Mouse (Mus musculus) limb, embryonic 13.5 days (tissue): ENCODE results near the gene Tmed1. TPM values are rescaled to one million over a fixed set of nuclear protein-coding genes. Genes with fewer than 3 reads are reported as not detected.
"Not testable (repeated sequence)": the region's sequence is repeated elsewhere in the genome, so short reads cannot be mapped to it uniquely, and the experiment has no call there.

Source experiments
- ATAC-seq: fragments of 200-750 bp; cut with Nextera tagmentation; 2 replicates; pipeline ENCODE4 v1.8.0; 2017; ENCODE audit warnings: low read depth, moderate number of reproducible peaks, moderate TSS enrichment; ENCODE audit not compliant: low FRiP score
- H3K27ac ChIP-seq: fragments of 300-500 bp; sonication (generic); 2 replicates; pipeline ENCODE4 v1.5.1; 2015; ENCODE audit warnings: inconsistent platforms, mild to moderate bottlenecking, moderate library complexity
- H3K27me3 ChIP-seq: fragments of 300-500 bp; sonication (generic); 2 replicates; pipeline ENCODE4 v1.6.1; 2015; ENCODE audit warnings: mild to moderate bottlenecking, inconsistent platforms
- H3K36me3 ChIP-seq: fragments of 300-500 bp; sonication (generic); 2 replicates; pipeline ENCODE4 v1.6.1; 2015; ENCODE audit warnings: inconsistent platforms, mild to moderate bottlenecking, moderate library complexity
- H3K4me1 ChIP-seq: fragments of 300-500 bp; sonication (generic); 2 replicates; pipeline ENCODE4 v1.6.1; 2015; ENCODE audit warnings: inconsistent platforms
- H3K4me2 ChIP-seq: fragments of 300-500 bp; sonication (generic); replicated peaks from 2 replicates; pipeline ENCODE4 v1.6.1; 2015; ENCODE audit warnings: inconsistent platforms, mild to moderate bottlenecking, moderate library complexity
- H3K4me3 ChIP-seq: fragments of 300-500 bp; sonication (generic); 2 replicates; pipeline ENCODE4 v1.5.1; 2015; ENCODE audit warnings: moderate library complexity, mild to moderate bottlenecking, inconsistent platforms
- H3K9ac ChIP-seq: fragments of 300-500 bp; sonication (generic); 2 replicates; pipeline ENCODE4 v1.6.1; 2015; ENCODE audit warnings: mild to moderate bottlenecking, inconsistent platforms
- H3K9me3 ChIP-seq: fragments of 300-500 bp; sonication (generic); 2 replicates; pipeline ENCODE4 v1.6.1; 2016; ENCODE audit warnings: inconsistent platforms
- WGBS: fragments of 180-500 bp; shearing (Covaris S2); methylation state at CpG from one replicate; pipeline ENCODE4 v1.1.7; 2015; 5-methylcytosine and 5-hydroxymethylcytosine counted together
- polyA plus RNA-seq: library from polyadenylated mRNA; unstranded; fragments of >200 nt; fragmentation: Nextera tagmentation; extraction: Ambion mirVana; gene quantifications from 2 replicates; pipeline ENCODE4 v1.2.1, GENCODE M21; 2015

The Tmed1 gene
- polyA plus RNA-seq, 1 experiment from 2014 or later: 135 TPM

GRCm38 (mm10) chr9:21494726-21495125 lies 15.3 kb downstream of the Tmed1 start:
- peak overlapping the region; percentile 54 for H3K9ac ChIP-seq
- H3K36me3 ChIP-seq: peaks cover 55% of the 10 kb centered on the region
- WGBS: 69% methylated on average over 9 of the region's 9 CpGs
- peak overlapping the region; percentile 43 for H3K4me3 ChIP-seq
- H3K27me3 ChIP-seq: no peaks in the 10 kb centered on the region
- H3K9me3 ChIP-seq: no peaks in the 10 kb centered on the region
- peak overlapping the region; percentile 64 for H3K4me2 ChIP-seq
- H3K4me1 ChIP-seq: peaks cover 51% of the 10 kb centered on the region
- no peak for ATAC-seq
- H3K27ac ChIP-seq: no peak overlapping the region; the same call in 1 of the 2 replicates

DNA sequence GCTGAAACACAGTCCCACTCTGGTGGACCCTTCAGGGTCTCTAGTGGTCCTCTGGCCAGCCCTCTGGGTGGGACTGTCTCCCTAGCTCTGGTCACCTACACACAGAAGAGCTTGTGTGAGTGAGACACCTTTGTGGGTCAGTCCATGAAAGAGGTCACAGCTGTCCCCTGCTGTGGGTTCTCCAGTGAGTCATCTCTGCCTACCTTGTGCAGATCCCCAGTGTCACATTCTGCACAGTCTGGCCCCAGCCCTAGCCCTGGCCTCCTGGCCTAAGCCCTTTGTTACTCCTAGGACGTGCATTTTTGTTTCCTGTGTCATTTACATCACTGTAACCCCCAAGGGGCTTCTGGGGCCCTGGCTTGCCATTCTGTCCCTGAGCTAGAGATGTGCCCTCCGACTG lies 16.1 kb downstream of the Tmed1 start:
- ATAC-seq: no peak
- Histone ChIP-seq H3K4me1 (peaks cover 51% of the 10 kb centered on the region), H3K9me3 (no peaks in the 10 kb centered on the region), H3K36me3 (peaks cover 53% of the 10 kb centered on the region), H3K4me2 (peak overlapping the region; percentile 64; the same call in 1 of the 2 replicates), H3K4me3 (no peak overlapping the region), H3K27ac (no peak overlapping the region), H3K9ac (peak overlapping the region; percentile 54), H3K27me3 (no peaks in the 10 kb centered on the region)
- 61% methylated on average over 2 of the region's 2 CpGs for WGBS

- no peak overlapping the region for H3K27ac ChIP-seq
- H3K4me2 ChIP-seq: no peak overlapping the region
- H3K9me3 ChIP-seq: no peaks in the 10 kb centered on the region
- H3K4me1 ChIP-seq: peaks cover 31% of the 10 kb centered on the region
- H3K36me3 ChIP-seq: peaks cover 80% of the 10 kb centered on the region
- H3K9ac ChIP-seq: no peak overlapping the region
- H3K4me3 ChIP-seq: no peak overlapping the region
- no peak for ATAC-seq
- 90% methylated on average over 9 of the region's 9 CpGs for WGBS
- H3K27me3 ChIP-seq: no peaks in the 10 kb centered on the region
Observed at GRCm38 (mm10) chr9:21490696-21491095, 19.4 kb downstream of the Tmed1 start.

- WGBS: 100% methylated on average over 1 of the region's 2 CpGs
Observed at GRCm38 (mm10) chr9:21488246-21488645, 21.8 kb downstream of the Tmed1 start.

DNA sequence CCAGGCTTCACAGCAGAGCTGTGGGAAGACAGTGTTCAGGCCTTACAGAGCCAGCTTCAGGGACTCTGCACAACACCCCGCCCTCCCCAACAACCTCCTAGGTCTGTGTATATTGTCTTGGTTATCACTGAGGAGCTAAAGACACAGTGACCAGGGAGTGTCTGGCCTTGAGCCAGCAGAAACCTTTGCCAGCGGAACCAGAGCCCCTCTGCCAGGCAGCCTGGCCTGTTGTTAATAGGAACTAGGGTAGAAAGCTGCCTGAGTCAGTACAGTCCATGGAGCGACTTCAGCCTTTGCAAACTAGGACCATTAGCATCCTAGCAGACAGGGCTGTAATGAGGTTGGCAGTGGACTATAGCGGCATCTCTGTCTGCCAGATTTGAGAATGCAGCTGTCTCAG lies 26.0 kb downstream of the Tmed1 start:
- H3K9me3 ChIP-seq: no peaks in the 10 kb centered on the region; the same call in 1 of the 2 replicates

More at GRCm38 (mm10) chr9:21488246-21488645, 21.8 kb downstream of the Tmed1 start:
- H3K27ac ChIP-seq, H3K4me3 ChIP-seq, H3K4me2 ChIP-seq, ATAC-seq, H3K4me1 ChIP-seq, H3K9ac ChIP-seq, H3K9me3 ChIP-seq, H3K27me3 ChIP-seq: not testable (repeated sequence)
- peaks cover 82% of the 10 kb centered on the region for H3K36me3 ChIP-seq

DNA sequence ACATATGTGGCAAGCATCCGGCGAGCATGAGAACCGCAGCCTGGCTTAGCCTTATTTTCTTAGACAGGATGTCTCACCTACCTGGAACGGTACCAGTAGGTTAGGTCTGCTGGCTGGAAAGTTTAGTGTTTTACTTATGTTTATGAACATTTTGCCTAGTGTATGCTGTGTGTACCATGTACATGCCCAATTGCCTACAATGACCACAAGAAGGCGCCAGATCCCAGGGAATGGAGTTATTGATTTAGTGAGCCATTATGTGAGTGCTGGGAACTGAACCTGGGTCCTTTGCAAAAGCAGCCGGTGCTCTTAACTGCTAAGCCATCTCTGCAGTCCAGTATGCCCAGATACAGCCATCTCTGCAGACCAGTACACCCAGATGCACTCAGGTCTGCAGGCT lies 32.3 kb downstream of the Tmed1 start:
- H3K4me1 ChIP-seq: no peaks in the 10 kb centered on the region
- 99% methylated on average over 6 of the region's 6 CpGs for WGBS
- H3K9me3 ChIP-seq: peaks cover 5% of the 10 kb centered on the region; the same call in 1 of the 2 replicates
- peaks cover 96% of the 10 kb centered on the region for H3K36me3 ChIP-seq
- no peak overlapping the region for H3K9ac ChIP-seq
- H3K4me2 ChIP-seq: no peak overlapping the region
- no peak overlapping the region for H3K4me3 ChIP-seq
- no peaks in the 10 kb centered on the region for H3K27me3 ChIP-seq
- ATAC-seq: no peak
- no peak overlapping the region for H3K27ac ChIP-seq

More for the DNA sequence above, 26.0 kb downstream of the Tmed1 start:
- Histone ChIP-seq H3K27ac (no peak overlapping the region), H3K36me3 (peaks cover 89% of the 10 kb centered on the region), H3K4me3 (no peak overlapping the region), H3K9ac (no peak overlapping the region), H3K4me1 (no peaks in the 10 kb centered on the region), H3K4me2 (no peak overlapping the region), H3K27me3 (no peaks in the 10 kb centered on the region)
- WGBS: 87% methylated on average over 4 of the region's 4 CpGs
- ATAC-seq: no peak

DNA sequence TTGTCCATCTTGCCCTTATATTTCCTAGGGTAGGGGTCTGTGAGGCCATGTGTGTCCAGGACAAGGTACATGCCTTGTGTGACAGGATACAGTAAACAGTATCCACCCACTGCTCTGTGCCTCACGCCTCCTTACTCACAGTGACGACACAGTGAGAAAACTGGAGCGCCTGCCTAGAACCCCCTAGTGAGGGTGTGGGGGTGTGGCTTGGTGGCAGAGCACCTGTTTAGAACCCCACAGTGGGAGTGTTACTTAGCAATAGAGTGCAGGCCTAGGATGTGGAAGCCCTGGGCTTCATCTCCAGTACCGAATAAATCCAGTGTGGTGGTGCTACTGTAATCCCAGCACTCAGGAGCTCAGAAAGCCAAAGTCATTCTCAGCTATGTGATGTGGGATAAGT lies 37.1 kb downstream of the Tmed1 start:
- no peaks in the 10 kb centered on the region for H3K27me3 ChIP-seq
- H3K4me1 ChIP-seq: no peaks in the 10 kb centered on the region
- peaks cover 96% of the 10 kb centered on the region for H3K36me3 ChIP-seq
- no peak overlapping the region for H3K4me3 ChIP-seq
- no peak for ATAC-seq
- WGBS: 85% methylated on average over 4 of the region's 4 CpGs
- no peak overlapping the region for H3K4me2 ChIP-seq
- H3K9me3 ChIP-seq: peaks cover 4% of the 10 kb centered on the region; the same call in 1 of the 2 replicates
- H3K27ac ChIP-seq: no peak overlapping the region
- no peak overlapping the region for H3K9ac ChIP-seq

- no peak overlapping the region for H3K27ac ChIP-seq
- no peaks in the 10 kb centered on the region for H3K9me3 ChIP-seq
- ATAC-seq: no peak
- no peaks in the 10 kb centered on the region for H3K4me1 ChIP-seq
- H3K9ac ChIP-seq: no peak overlapping the region
- H3K4me2 ChIP-seq: no peak overlapping the region
- no peaks in the 10 kb centered on the region for H3K27me3 ChIP-seq
- peaks cover 86% of the 10 kb centered on the region for H3K36me3 ChIP-seq
- 90% methylated on average over 20 of the region's 20 CpGs for WGBS
- H3K4me3 ChIP-seq: no peak overlapping the region
Observed at GRCm38 (mm10) chr9:21469032-21470024, 40.7 kb downstream of the Tmed1 start.

- WGBS: 94% methylated on average over 7 of the region's 7 CpGs
Observed at GRCm38 (mm10) chr9:21464565-21464928, 45.5 kb downstream of the Tmed1 start.

DNA sequence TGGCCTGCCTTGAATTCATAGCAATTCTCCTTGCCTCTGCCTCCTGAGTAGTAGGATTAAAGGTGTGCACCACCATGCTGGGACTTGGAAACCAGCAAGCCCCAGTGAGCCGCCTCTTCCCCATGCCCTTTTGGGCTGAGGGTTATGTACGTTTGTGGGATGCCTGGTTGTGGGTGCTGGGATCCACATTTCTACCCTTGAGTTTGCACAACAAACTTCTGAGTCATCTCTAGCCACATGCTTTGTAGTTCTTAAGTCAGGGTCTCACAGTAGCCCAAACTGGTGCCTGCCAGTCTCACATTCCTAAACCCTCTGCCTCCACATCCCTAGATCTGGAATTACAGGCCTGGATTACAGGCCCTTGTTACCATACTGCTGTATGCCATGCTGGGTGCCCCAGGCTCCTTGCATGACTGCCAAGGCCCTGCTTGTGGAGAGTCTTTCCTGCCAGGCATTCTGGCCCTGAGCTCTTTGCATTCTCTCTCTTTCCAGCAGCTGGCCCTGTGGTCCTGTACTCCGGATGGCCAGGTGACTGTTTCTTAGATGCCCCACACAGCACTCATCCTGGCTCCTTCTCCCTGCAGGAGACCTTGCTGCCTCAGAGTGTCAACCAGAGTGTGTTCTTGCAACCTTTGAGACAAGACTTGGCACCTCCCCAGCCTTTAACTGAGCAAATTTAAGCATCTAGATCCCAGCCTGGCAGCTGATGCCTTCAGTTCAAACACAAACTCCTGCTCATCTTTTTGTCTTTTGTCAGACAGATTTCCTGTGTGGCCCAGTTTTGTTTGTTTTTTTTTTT lies 46.1 kb downstream of the Tmed1 start:
- H3K4me3 ChIP-seq: no peak overlapping the region
- H3K36me3 ChIP-seq: peaks cover 71% of the 10 kb centered on the region
- no peaks in the 10 kb centered on the region for H3K27me3 ChIP-seq
- no peak for ATAC-seq
- H3K4me2 ChIP-seq: no peak overlapping the region
- H3K9me3 ChIP-seq: no peaks in the 10 kb centered on the region
- no peak overlapping the region for H3K9ac ChIP-seq
- H3K27ac ChIP-seq: no peak overlapping the region
- 93% methylated on average over 3 of the region's 3 CpGs for WGBS
- no peaks in the 10 kb centered on the region for H3K4me1 ChIP-seq

More at GRCm38 (mm10) chr9:21464565-21464928, 45.5 kb downstream of the Tmed1 start:
- not testable (repeated sequence) for H3K9ac ChIP-seq, H3K4me2 ChIP-seq, ATAC-seq, H3K27ac ChIP-seq, H3K4me3 ChIP-seq, H3K27me3 ChIP-seq, H3K4me1 ChIP-seq, H3K9me3 ChIP-seq
- H3K36me3 ChIP-seq: peaks cover 71% of the 10 kb centered on the region

DNA sequence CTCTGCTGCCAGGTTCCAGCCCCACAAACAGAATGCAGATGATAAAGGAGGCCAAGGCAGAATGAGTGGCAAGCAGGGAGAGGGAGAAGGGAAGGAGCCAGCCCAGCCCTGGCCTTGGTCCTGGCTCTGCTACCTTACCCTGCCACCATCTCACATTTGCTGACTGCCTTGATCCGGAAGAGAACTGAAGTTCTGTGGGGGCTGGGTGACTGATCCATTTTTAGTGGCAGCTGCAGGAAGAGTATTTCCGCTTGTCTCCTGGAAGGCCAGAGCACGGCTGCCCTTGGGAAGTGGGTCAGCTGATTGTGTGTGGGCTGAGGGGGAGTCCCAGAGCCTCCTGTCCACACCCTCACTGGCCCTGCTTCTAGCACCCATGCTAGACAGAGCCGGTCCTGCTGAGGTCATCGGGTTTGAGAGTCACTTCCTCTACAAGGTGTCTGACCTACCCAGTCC lies 46.9 kb downstream of the Tmed1 start:
- no peak overlapping the region for H3K4me3 ChIP-seq
- H3K9me3 ChIP-seq: no peaks in the 10 kb centered on the region
- H3K4me1 ChIP-seq: no peaks in the 10 kb centered on the region
- ATAC-seq: no peak
- H3K27me3 ChIP-seq: no peaks in the 10 kb centered on the region
- H3K4me2 ChIP-seq: no peak overlapping the region
- H3K9ac ChIP-seq: peak overlapping the region; percentile 4; the same call in 1 of the 2 replicates
- no peak overlapping the region for H3K27ac ChIP-seq
- WGBS: 61% methylated on average over 5 of the region's 5 CpGs
- peaks cover 71% of the 10 kb centered on the region for H3K36me3 ChIP-seq

DNA sequence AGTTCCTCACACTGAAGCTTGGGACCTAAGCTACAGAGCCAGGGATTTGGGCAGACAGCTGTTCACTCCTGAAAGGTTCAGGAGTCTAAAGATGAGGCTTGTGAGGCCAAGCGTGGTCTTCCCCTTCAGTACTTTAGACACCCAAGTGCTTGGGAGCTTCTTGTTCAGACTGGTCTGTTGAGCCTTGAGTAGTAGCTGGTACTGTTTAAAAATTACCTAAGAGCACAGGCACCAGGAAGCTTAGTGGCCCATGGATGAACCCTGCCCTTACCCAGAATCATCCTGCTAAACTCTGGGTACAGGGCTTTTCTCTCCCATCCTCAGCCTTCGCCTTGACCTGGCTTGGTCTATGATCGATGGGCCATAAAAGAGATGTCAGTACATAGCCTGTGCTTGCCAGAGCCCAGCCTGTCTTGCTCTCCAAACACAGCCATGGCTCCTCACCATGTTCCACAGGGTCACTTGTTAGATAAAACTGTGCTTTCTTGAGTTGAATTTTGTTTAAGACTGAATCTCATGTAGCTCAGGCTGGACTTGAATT lies 49.6 kb downstream of the Tmed1 start:
- WGBS: 93% methylated on average over 3 of the region's 3 CpGs

More for the DNA sequence above, 49.6 kb downstream of the Tmed1 start:
- Histone ChIP-seq H3K9ac (no peak overlapping the region), H3K4me2 (no peak overlapping the region), H3K27ac (no peak overlapping the region), H3K9me3 (no peaks in the 10 kb centered on the region), H3K4me1 (no peaks in the 10 kb centered on the region), H3K27me3 (no peaks in the 10 kb centered on the region), H3K36me3 (peaks cover 52% of the 10 kb centered on the region), H3K4me3 (no peak overlapping the region)
- ATAC-seq: no peak
